Mouse (Mus musculus) liver, adult 2 months (tissue): ENCODE measurements around the gene Casr.

Source experiments
- CTCF ChIP-seq: fragments of 200-500 bp; IDR thresholded peaks from 2 replicates; pipeline ENCODE4 v1.5.1; 2011; ENCODE audit warnings: low read depth, low read length, control low read depth
- POLR2A ChIP-seq: fragments of 200-500 bp; IDR thresholded peaks from 2 replicates; pipeline ENCODE4 v1.6.1; 2011; ENCODE audit warnings: low read length, control low read depth; ENCODE audit not compliant: insufficient read depth; ENCODE audit errors: extremely low read depth

- TF ChIP-seq CTCF (no peak), POLR2A (no peak)
These were observed 38.8 kb downstream of the Casr start for GRCm38 (mm10) chr16:36523095-36523494.
